Mouse (Mus musculus): ENCODE results near the gene Klhl1. TPM values are rescaled to one million over a fixed set of nuclear protein-coding genes. Genes with fewer than 3 reads are reported as not detected.

The Klhl1 gene
- total and polyA plus RNA-seq, 2 experiments from 2014 or later: 2.9 to 6.5 TPM

DNA sequence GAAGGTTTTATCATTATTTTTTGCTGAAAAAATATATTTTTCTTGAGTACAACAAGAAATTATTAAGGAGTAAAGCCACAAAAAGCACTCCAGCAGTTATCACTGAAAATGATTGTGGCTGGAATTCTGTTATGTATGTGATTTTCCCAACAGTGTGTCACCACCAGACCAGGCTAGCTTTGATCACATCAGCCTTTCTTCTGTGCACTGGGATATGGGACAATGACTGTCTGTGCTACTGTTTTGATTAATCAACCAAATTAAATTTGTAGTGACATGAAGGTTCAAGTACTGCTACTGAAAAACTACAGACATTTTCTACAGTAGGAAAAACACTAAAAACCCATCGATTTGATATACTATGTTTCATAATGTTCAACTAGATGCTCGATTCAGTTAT is 344.4 kb downstream of the Klhl1 start:
- H3K27me3 ChIP-seq (ENCODE audit: insufficient read depth, low read length): no peaks in the 10 kb centered on the region
- no peaks in the 10 kb centered on the region for H3K9me3 ChIP-seq (ENCODE audit: low read length)
- TF ChIP-seq CTCF (IDR thresholded peaks at IDR 0.05; ENCODE audit: low read depth): no peak
- H3K4me1 ChIP-seq (ENCODE audit: insufficient read depth): no peaks in the 10 kb centered on the region
- H3K4me2 ChIP-seq (ENCODE audit: low read depth): no peak overlapping the region
- H3K36me3 ChIP-seq (ENCODE audit: insufficient read depth): no peaks in the 10 kb centered on the region
- H3K4me3 ChIP-seq (ENCODE audit: low read depth, low read length): no peak overlapping the region
- ATAC-seq (no peak), DNase-seq (no peak)
- no peak overlapping the region for H3K9ac ChIP-seq
- no peak overlapping the region for H3K27ac ChIP-seq (ENCODE audit: low read depth, low read length)
- WGBS: 87% methylated on average over 2 of the region's 2 CpGs

GRCm38 (mm10) chr14:96143137-96143536 is 375.8 kb downstream of the Klhl1 start:
- Histone ChIP-seq H3K36me3 (ENCODE audit: insufficient read depth) (no peaks in the 10 kb centered on the region), H3K9ac (no peak overlapping the region), H3K9me3 (ENCODE audit: low read length) (no peaks in the 10 kb centered on the region), H3K27ac (ENCODE audit: low read depth, low read length) (no peak overlapping the region), H3K27me3 (ENCODE audit: insufficient read depth, low read length) (no peaks in the 10 kb centered on the region), H3K4me1 (ENCODE audit: insufficient read depth) (no peaks in the 10 kb centered on the region), H3K4me2 (ENCODE audit: low read depth) (no peak overlapping the region), H3K4me3 (ENCODE audit: low read depth, low read length) (no peak overlapping the region)
- no peak for DNase-seq
- no peak for TF ChIP-seq CTCF (IDR thresholded peaks at IDR 0.05; ENCODE audit: low read depth)
- WGBS: 60% methylated on average over 9 of the region's 9 CpGs
- no peak; the same call in 1 of the 2 replicates for ATAC-seq

DNA sequence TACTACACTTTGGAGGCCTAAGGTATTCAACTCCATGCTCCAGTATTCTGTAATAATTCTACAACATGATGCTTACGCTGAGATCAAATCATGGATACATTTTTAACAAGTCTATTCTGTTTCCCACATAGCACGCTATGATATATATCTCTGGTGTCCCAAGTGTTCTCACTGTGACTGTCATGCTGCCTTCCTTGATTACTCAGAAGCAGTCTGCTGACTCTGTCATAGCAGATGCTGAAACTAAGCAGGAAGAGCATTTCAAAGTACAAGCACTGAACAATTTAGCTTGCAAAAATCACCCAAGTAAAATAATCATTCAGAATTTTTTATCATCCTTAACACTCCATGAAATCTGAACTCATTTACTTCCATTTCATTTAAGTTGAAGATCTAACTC is 378.7 kb downstream of the Klhl1 start:
- no peak for DNase-seq
- peak; percentile 63 for ATAC-seq
- Histone ChIP-seq H3K4me2 (ENCODE audit: low read depth) (no peak overlapping the region), H3K9ac (no peak overlapping the region), H3K4me1 (ENCODE audit: insufficient read depth) (no peaks in the 10 kb centered on the region), H3K4me3 (ENCODE audit: low read depth, low read length) (no peak overlapping the region), H3K27ac (ENCODE audit: low read depth, low read length) (no peak overlapping the region), H3K36me3 (ENCODE audit: insufficient read depth) (no peaks in the 10 kb centered on the region), H3K9me3 (ENCODE audit: low read length) (no peaks in the 10 kb centered on the region), H3K27me3 (ENCODE audit: insufficient read depth, low read length) (no peaks in the 10 kb centered on the region)
- no peak for TF ChIP-seq CTCF (IDR thresholded peaks at IDR 0.05; ENCODE audit: low read depth)
- WGBS: 78% methylated on average over 2 of the region's 2 CpGs

- WGBS: 75% methylated on average over 7 of the region's 7 CpGs
- Histone ChIP-seq H3K27me3 (ENCODE audit: insufficient read depth, low read length) (no peaks in the 10 kb centered on the region), H3K4me3 (ENCODE audit: low read depth, low read length) (no peak overlapping the region), H3K9ac (no peak overlapping the region), H3K4me1 (ENCODE audit: insufficient read depth) (no peaks in the 10 kb centered on the region), H3K9me3 (ENCODE audit: low read length) (no peaks in the 10 kb centered on the region), H3K27ac (ENCODE audit: low read depth, low read length) (no peak overlapping the region), H3K36me3 (ENCODE audit: insufficient read depth) (no peaks in the 10 kb centered on the region), H3K4me2 (ENCODE audit: low read depth) (no peak overlapping the region)
- DNase-seq (no peak), ATAC-seq (no peak)
- TF ChIP-seq CTCF (IDR thresholded peaks at IDR 0.05; ENCODE audit: low read depth): no peak
Observed at GRCm38 (mm10) chr14:96107396-96107795, 411.5 kb downstream of the Klhl1 start.

GRCm38 (mm10) chr14:96081681-96082207 is 437.2 kb downstream of the Klhl1 start:
- Histone ChIP-seq H3K36me3 (ENCODE audit: insufficient read depth) (no peaks in the 10 kb centered on the region), H3K4me1 (ENCODE audit: insufficient read depth) (no peaks in the 10 kb centered on the region), H3K4me2 (ENCODE audit: low read depth) (no peak overlapping the region), H3K9ac (no peak overlapping the region), H3K4me3 (ENCODE audit: low read depth, low read length) (no peak overlapping the region), H3K27ac (ENCODE audit: low read depth, low read length) (no peak overlapping the region), H3K9me3 (ENCODE audit: low read length) (no peaks in the 10 kb centered on the region), H3K27me3 (ENCODE audit: insufficient read depth, low read length) (no peaks in the 10 kb centered on the region)
- no peak for TF ChIP-seq CTCF (IDR thresholded peaks at IDR 0.05; ENCODE audit: low read depth)
- 22% methylated on average over 6 of the region's 6 CpGs for WGBS
- ATAC-seq (no peak), DNase-seq (no peak)

DNA sequence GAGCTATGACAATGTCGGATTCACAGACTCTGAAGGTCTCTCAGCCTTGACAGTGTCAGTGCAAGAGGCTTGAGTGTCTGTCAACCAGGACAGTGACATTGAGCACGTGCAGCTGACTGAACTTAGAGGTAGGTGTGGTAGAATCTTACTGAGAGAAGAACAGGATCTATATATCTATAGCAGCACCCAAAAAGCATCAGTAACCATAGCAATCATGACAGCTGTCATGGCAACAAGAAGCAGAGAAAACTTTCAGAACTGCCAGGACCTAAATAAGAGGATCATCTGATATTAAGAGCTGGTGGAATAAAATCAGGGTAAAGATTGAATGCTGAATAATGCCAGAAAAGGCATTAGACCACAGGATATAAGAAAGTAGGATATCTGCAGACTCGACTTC is 453.0 kb downstream of the Klhl1 start:
- 76% methylated on average over 3 of the region's 3 CpGs for WGBS
- Histone ChIP-seq H3K9me3 (ENCODE audit: low read length) (no peaks in the 10 kb centered on the region), H3K27me3 (ENCODE audit: insufficient read depth, low read length) (no peaks in the 10 kb centered on the region), H3K4me1 (ENCODE audit: insufficient read depth) (no peaks in the 10 kb centered on the region), H3K4me2 (ENCODE audit: low read depth) (no peak overlapping the region), H3K36me3 (ENCODE audit: insufficient read depth) (no peaks in the 10 kb centered on the region), H3K9ac (no peak overlapping the region), H3K27ac (ENCODE audit: low read depth, low read length) (no peak overlapping the region), H3K4me3 (ENCODE audit: low read depth, low read length) (no peak overlapping the region)
- peak; percentile 28 for DNase-seq
- peak; percentile 70 for ATAC-seq
- TF ChIP-seq CTCF (IDR thresholded peaks at IDR 0.05; ENCODE audit: low read depth): no peak
